Mouse (Mus musculus) liver, postnatal 0 days (tissue): ENCODE data around the gene Pigm. TPM values are rescaled to one million over a fixed set of nuclear protein-coding genes. Genes with fewer than 3 reads are reported as not detected.
A peak's percentile ranks its signal among the peaks of the same experiment; 100 is the strongest.

ENCODE experiments used
- ATAC-seq: fragments of 200-750 bp; cut with Nextera tagmentation; 2 replicates; pipeline ENCODE4 v1.8.0; 2017; ENCODE audit warnings: mild to moderate bottlenecking, moderate library complexity
- DNase-seq: peaks from one replicate; pipeline ENCODE4 v3.0.0-alpha.2; 2016
- H3K27ac ChIP-seq: fragments of 300-500 bp; sonication (generic); 2 replicates; pipeline ENCODE4 v1.5.1; 2014; ENCODE audit warnings: antibody characterized with exemption, moderate library complexity, mild to moderate bottlenecking, low read depth
- H3K27me3 ChIP-seq: fragments of 300-500 bp; sonication (generic); 2 replicates; pipeline ENCODE4 v1.6.1; 2014; ENCODE audit warnings: low read length, control low read depth, mixed read lengths; ENCODE audit not compliant: insufficient read depth
- H3K36me3 ChIP-seq: fragments of 300-500 bp; sonication (generic); replicated peaks from 2 replicates; pipeline ENCODE4 v1.6.1; 2014; ENCODE audit warnings: mild to moderate bottlenecking, control low read depth, low read length, moderate library complexity, mixed read lengths; ENCODE audit not compliant: insufficient read depth
- H3K4me1 ChIP-seq: fragments of 300-500 bp; sonication (generic); 2 replicates; pipeline ENCODE4 v1.6.1; 2014; ENCODE audit warnings: antibody characterized with exemption, mild to moderate bottlenecking, control low read depth; ENCODE audit not compliant: insufficient read depth
- H3K4me2 ChIP-seq: fragments of 300-500 bp; sonication (generic); 2 replicates; pipeline ENCODE4 v1.6.1; 2014; ENCODE audit warnings: low read depth, mild to moderate bottlenecking, low read length, moderate library complexity, mixed read lengths
- H3K4me3 ChIP-seq: fragments of 300-500 bp; sonication (generic); 2 replicates; pipeline ENCODE4 v1.5.1; 2014; ENCODE audit warnings: low read depth, low read length
- H3K9ac ChIP-seq: fragments of 300-500 bp; sonication (generic); replicated peaks from 2 replicates; pipeline ENCODE4 v1.6.1; 2014; ENCODE audit warnings: mild to moderate bottlenecking, moderate library complexity
- H3K9me3 ChIP-seq: fragments of 300-500 bp; sonication (generic); 2 replicates; pipeline ENCODE4 v1.6.1; 2016; ENCODE audit warnings: mild to moderate bottlenecking, control low read depth, low read length, mixed read lengths
- CTCF ChIP-seq: sonication (generic); IDR thresholded peaks from 2 replicates; pipeline ENCODE4 v1.5.1; 2016; ENCODE audit warnings: antibody characterized with exemption, low read depth
- EP300 ChIP-seq: IDR thresholded peaks from 2 replicates; pipeline ENCODE4 v1.6.1; 2016; ENCODE audit warnings: antibody characterized with exemption, low read depth, mild to moderate bottlenecking
- WGBS: fragments of 180-500 bp; shearing (Covaris S2); extraction: QIAGEN DNeasy Blood & Tissue Kit; methylation state at CpG from one replicate; pipeline ENCODE4 v1.1.7; 2014; ENCODE audit not compliant: insufficient replicate concordance; 5-methylcytosine and 5-hydroxymethylcytosine counted together
- polyA plus RNA-seq: library from polyadenylated mRNA; unstranded; fragments of >200 nt; fragmentation: Nextera tagmentation; extraction: Ambion mirVana; gene quantifications from 2 replicates; pipeline ENCODE4 v1.2.1, GENCODE M21; 2015

Pigm gene
- polyA plus RNA-seq, 1 experiment from 2014 or later = 1.8 TPM

DNA sequence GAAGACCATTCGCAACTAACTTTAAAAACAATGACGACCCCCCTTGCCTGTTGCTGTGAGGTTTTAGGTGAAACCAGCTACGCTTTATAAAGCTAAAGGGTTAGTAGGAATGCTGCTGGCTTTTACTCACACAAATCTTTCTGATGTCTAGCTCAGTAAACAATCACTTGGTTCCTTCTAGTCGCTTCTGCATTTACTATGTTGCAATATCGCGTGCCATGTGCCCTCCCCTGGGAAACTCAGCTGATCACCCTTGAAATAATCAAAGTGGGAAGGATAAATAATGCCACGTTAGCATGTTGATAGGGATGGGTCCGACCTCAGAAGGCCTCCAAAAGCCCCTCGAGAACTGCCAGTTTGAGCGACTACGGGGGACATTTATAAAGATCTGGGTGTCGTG lies 29.0 kb upstream of the Pigm start:
- H3K27ac ChIP-seq = 0 out of 2 replicates have a peak overlapping the region, but pooled peaks have one; percentile 19
- peaks cover 12% of the 10 kb centered on the region for H3K27me3 ChIP-seq

DNA sequence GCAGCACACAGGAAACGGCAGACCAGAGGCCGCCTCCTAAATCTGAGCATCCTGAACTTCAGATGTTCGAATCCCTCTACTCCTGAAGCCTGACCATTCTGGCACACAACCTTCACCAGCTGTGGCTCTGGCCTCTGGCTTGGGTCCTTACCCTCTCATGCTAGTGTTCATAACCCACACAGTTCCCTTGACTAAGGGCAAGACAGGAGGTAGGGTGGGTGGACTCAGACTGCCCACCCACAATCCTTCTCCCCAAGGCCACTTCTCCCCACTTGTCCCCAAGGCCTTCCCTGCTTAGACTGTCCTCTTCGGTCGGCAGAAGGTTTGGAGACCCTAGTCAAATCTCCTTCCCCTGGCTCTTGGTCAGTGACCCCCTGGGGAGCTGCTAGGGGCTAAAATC lies 26.8 kb upstream of the Pigm start:
- H3K4me1 ChIP-seq = peaks cover 22% of the 10 kb centered on the region
- H3K27me3 ChIP-seq = 0 out of 2 replicates have a peak, but pooled peaks cover 3% of the 10 kb centered on the region
- no peak overlapping the region for H3K9ac ChIP-seq
- no peak overlapping the region for H3K4me2 ChIP-seq
- no peaks in the 10 kb centered on the region for H3K9me3 ChIP-seq
- DNase-seq (no peak), ATAC-seq (no peak)
- WGBS = 76% methylated on average over 5 of the region's 5 CpGs
- H3K27ac ChIP-seq = no peak overlapping the region
- TF ChIP-seq CTCF (no peak), EP300 (no peak)
- no peaks in the 10 kb centered on the region for H3K36me3 ChIP-seq
- H3K4me3 ChIP-seq = no peak overlapping the region

More for the DNA sequence above, 29.0 kb upstream of the Pigm start:
- WGBS = 62% methylated on average over 12 of the region's 12 CpGs
- H3K4me2 ChIP-seq = no peak overlapping the region
- H3K4me1 ChIP-seq = peaks cover 22% of the 10 kb centered on the region
- H3K9me3 ChIP-seq = no peaks in the 10 kb centered on the region
- H3K36me3 ChIP-seq = no peaks in the 10 kb centered on the region
- DNase-seq (no peak), ATAC-seq (no peak)
- TF ChIP-seq EP300 (no peak), CTCF (no peak)
- H3K9ac ChIP-seq = no peak overlapping the region
- H3K4me3 ChIP-seq = no peak overlapping the region

GRCm38 (mm10) chr1:172349916-172350812 lies 26.2 kb upstream of the Pigm start:
- H3K9ac ChIP-seq = no peak overlapping the region
- 31% methylated on average over 19 of the region's 19 CpGs for WGBS
- DNase-seq (peak; percentile 35), ATAC-seq (peak; percentile 32)
- no peak for TF ChIP-seq CTCF
- no peak for TF ChIP-seq EP300
- H3K27ac ChIP-seq = no peak overlapping the region
- H3K4me1 ChIP-seq = peaks cover 20% of the 10 kb centered on the region
- H3K27me3 ChIP-seq = 0 out of 2 replicates have a peak, but pooled peaks cover 3% of the 10 kb centered on the region
- H3K4me2 ChIP-seq = no peak overlapping the region
- H3K9me3 ChIP-seq = no peaks in the 10 kb centered on the region
- H3K4me3 ChIP-seq = no peak overlapping the region
- H3K36me3 ChIP-seq = no peaks in the 10 kb centered on the region

DNA sequence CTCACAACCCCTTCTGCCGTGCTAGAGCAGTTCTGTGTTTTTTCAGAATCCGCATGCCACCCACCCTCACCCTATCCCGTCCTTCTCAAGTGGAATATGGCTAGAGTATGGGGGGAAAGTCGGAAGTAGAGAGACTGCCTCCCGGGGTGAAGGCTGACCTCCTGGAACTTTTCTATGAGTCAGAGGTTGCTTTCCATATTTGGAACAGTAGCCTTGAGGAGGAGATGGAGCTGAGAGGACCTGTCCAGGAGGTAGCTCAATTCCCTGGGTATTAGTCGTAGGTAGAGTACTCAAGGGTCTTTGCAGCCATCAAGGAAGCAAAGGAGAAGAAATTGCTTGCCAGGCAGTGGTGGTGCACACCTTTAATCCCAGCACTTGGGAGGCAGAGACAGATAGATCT lies 24.3 kb upstream of the Pigm start:
- Histone ChIP-seq H3K4me3 (no peak overlapping the region), H3K27ac (no peak overlapping the region), H3K9ac (no peak overlapping the region), H3K4me1 (peaks cover 8% of the 10 kb centered on the region; the same call in 1 of the 2 replicates), H3K36me3 (no peaks in the 10 kb centered on the region), H3K4me2 (no peak overlapping the region), H3K27me3 (0 out of 2 replicates have a peak, but pooled peaks cover 3% of the 10 kb centered on the region), H3K9me3 (no peaks in the 10 kb centered on the region)
- TF ChIP-seq CTCF (no peak), EP300 (no peak)
- no peak for ATAC-seq
- 57% methylated on average over 6 of the region's 6 CpGs for WGBS
- DNase-seq = no peak

- Histone ChIP-seq H3K4me3 (no peak overlapping the region), H3K27ac (no peak overlapping the region), H3K4me1 (peaks cover 5% of the 10 kb centered on the region; the same call in 1 of the 2 replicates), H3K4me2 (no peak overlapping the region), H3K9ac (no peak overlapping the region), H3K27me3 (0 out of 2 replicates have a peak, but pooled peaks cover 3% of the 10 kb centered on the region), H3K9me3 (no peaks in the 10 kb centered on the region), H3K36me3 (no peaks in the 10 kb centered on the region)
- DNase-seq = no peak
- ATAC-seq = no peak
- WGBS = 43% methylated on average over 3 of the region's 3 CpGs
- TF ChIP-seq CTCF (no peak), EP300 (no peak)
Observed at GRCm38 (mm10) chr1:172352453-172352852, 23.9 kb upstream of the Pigm start.

DNA sequence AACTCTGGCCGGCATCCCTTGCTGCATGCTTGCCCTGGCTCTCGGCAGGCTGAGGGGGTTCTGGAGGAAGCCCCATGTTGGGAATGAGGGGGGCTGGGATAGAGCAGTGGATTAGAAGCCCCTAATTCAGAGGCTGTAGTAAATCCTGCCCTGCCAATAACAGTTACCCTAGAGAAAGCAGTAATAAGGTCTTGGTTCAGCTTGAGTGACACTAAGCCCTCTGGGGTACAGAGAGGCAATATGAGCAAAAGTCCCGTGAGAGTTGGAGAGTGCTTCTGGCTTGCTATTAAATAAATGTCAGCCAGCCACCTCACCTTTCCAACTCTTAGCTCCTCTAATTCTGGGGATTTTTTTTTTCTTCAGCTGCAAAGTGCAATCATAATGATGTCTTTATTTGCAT lies 21.0 kb upstream of the Pigm start:
- no peak overlapping the region for H3K4me2 ChIP-seq
- no peak overlapping the region for H3K4me3 ChIP-seq
- H3K9ac ChIP-seq = no peak overlapping the region
- no peak for DNase-seq
- no peaks in the 10 kb centered on the region for H3K36me3 ChIP-seq
- ATAC-seq = no peak
- H3K9me3 ChIP-seq = no peaks in the 10 kb centered on the region
- H3K27me3 ChIP-seq = 0 out of 2 replicates have a peak, but pooled peaks cover 3% of the 10 kb centered on the region
- peaks cover 5% of the 10 kb centered on the region; the same call in 1 of the 2 replicates for H3K4me1 ChIP-seq
- TF ChIP-seq EP300 = no peak
- TF ChIP-seq CTCF = no peak
- H3K27ac ChIP-seq = no peak overlapping the region
- WGBS = 67% methylated on average over 3 of the region's 3 CpGs
